Mouse (Mus musculus) erythroblast, embryonic 14.5 days (primary cell): ENCODE results near the gene Srbd1. TPM values are rescaled to one million over a fixed set of nuclear protein-coding genes. Genes with fewer than 3 reads are reported as not detected.

Experiments
- H3K27me3 ChIP-seq: 2 replicates; pipeline ENCODE4 v1.6.1; 2012; ENCODE audit warnings: inconsistent platforms; ENCODE audit not compliant: control insufficient read depth
- H3K36me3 ChIP-seq: 2 replicates; pipeline ENCODE4 v1.6.1; 2012; ENCODE audit warnings: mild to moderate bottlenecking, inconsistent platforms; ENCODE audit not compliant: control insufficient read depth
- H3K4me1 ChIP-seq: 2 replicates; pipeline ENCODE4 v1.6.1; 2012; ENCODE audit warnings: inconsistent platforms; ENCODE audit not compliant: control insufficient read depth
- H3K4me3 ChIP-seq: replicated peaks from 2 replicates; pipeline ENCODE3; 2012; ENCODE audit warnings: moderate library complexity, mild to moderate bottlenecking, inconsistent platforms
- H3K9me3 ChIP-seq: 2 replicates; pipeline ENCODE4 v1.6.1; 2012; ENCODE audit warnings: low read length, inconsistent platforms, mixed read lengths; ENCODE audit not compliant: control insufficient read depth
- GATA1 ChIP-seq: IDR thresholded peaks from 2 replicates; pipeline ENCODE4 v1.6.1; 2012; ENCODE audit warnings: low read length, inconsistent platforms, mixed read lengths
- TAL1 ChIP-seq: IDR thresholded peaks from 3 replicates; pipeline ENCODE4 v1.6.1; 2012; ENCODE audit warnings: low read length, inconsistent platforms, mixed read lengths
- polyA plus RNA-seq: library from polyadenylated mRNA; stranded (reverse); fragments of >175 nt; gene quantifications from 2 replicates; pipeline ENCODE4 v1.2.3, GENCODE M21; 2012

The Srbd1 gene
- polyA plus RNA-seq, 1 experiment = 0.67 TPM

- no peaks in the 10 kb centered on the region for H3K36me3 ChIP-seq
- no peak for TF ChIP-seq GATA1
- no peak for TF ChIP-seq TAL1
These were observed 5.9 kb upstream of the Srbd1 start for GRCm38 (mm10) chr17:86150867-86151348.

GRCm38 (mm10) chr17:86149726-86150125 lies 4.8 kb upstream of the Srbd1 start:
- Histone ChIP-seq H3K4me1 (peaks cover 12% of the 10 kb centered on the region), H3K27me3 (no peaks in the 10 kb centered on the region), H3K36me3 (no peaks in the 10 kb centered on the region), H3K4me3 (no peak overlapping the region), H3K9me3 (peaks cover 7% of the 10 kb centered on the region)
- TF ChIP-seq GATA1 = no peak
- no peak for TF ChIP-seq TAL1

More at GRCm38 (mm10) chr17:86150867-86151348, 5.9 kb upstream of the Srbd1 start:
- Histone ChIP-seq H3K27me3 (peaks cover under 1% of the 10 kb centered on the region; the same call in 1 of the 2 replicates), H3K9me3 (peaks cover 7% of the 10 kb centered on the region), H3K4me1 (peaks cover 5% of the 10 kb centered on the region), H3K4me3 (no peak overlapping the region)

GRCm38 (mm10) chr17:86144537-86145078 lies 367 bp downstream of the Srbd1 start:
- H3K4me1 ChIP-seq = peaks cover 31% of the 10 kb centered on the region
- no peaks in the 10 kb centered on the region for H3K9me3 ChIP-seq
- H3K36me3 ChIP-seq = peaks cover 29% of the 10 kb centered on the region
- peak overlapping the region; percentile 79 for H3K4me3 ChIP-seq
- no peaks in the 10 kb centered on the region for H3K27me3 ChIP-seq
- TF ChIP-seq GATA1 (no peak), TAL1 (no peak)

- H3K36me3 ChIP-seq = peaks cover 95% of the 10 kb centered on the region
- no peak overlapping the region for H3K4me3 ChIP-seq
- no peaks in the 10 kb centered on the region for H3K27me3 ChIP-seq
- no peak for TF ChIP-seq GATA1
- no peak for TF ChIP-seq TAL1
- H3K4me1 ChIP-seq = peaks cover 2% of the 10 kb centered on the region; the same call in 1 of the 2 replicates
- H3K9me3 ChIP-seq = no peaks in the 10 kb centered on the region
These were observed 9.1 kb downstream of the Srbd1 start for GRCm38 (mm10) chr17:86135835-86136234.

GRCm38 (mm10) chr17:86134461-86134860 lies 10.5 kb downstream of the Srbd1 start:
- no peaks in the 10 kb centered on the region for H3K27me3 ChIP-seq
- peaks cover 2% of the 10 kb centered on the region; the same call in 1 of the 2 replicates for H3K4me1 ChIP-seq
- H3K9me3 ChIP-seq = no peaks in the 10 kb centered on the region
- H3K4me3 ChIP-seq = no peak overlapping the region
- H3K36me3 ChIP-seq = peaks cover 95% of the 10 kb centered on the region
- no peak for TF ChIP-seq GATA1
- TF ChIP-seq TAL1 = no peak

- Histone ChIP-seq H3K27me3 (no peaks in the 10 kb centered on the region), H3K36me3 (peaks cover 93% of the 10 kb centered on the region), H3K9me3 (no peaks in the 10 kb centered on the region), H3K4me1 (peaks cover 2% of the 10 kb centered on the region; the same call in 1 of the 2 replicates), H3K4me3 (no peak overlapping the region)
- TF ChIP-seq GATA1 (no peak), TAL1 (no peak)
These were observed 12.4 kb downstream of the Srbd1 start for GRCm38 (mm10) chr17:86132534-86132933.

- H3K27me3 ChIP-seq = no peaks in the 10 kb centered on the region
- H3K4me1 ChIP-seq = no peaks in the 10 kb centered on the region
- peaks cover 85% of the 10 kb centered on the region for H3K36me3 ChIP-seq
- TF ChIP-seq TAL1 (no peak), GATA1 (no peak)
- no peaks in the 10 kb centered on the region for H3K9me3 ChIP-seq
- no peak overlapping the region for H3K4me3 ChIP-seq
These were observed 16.8 kb downstream of the Srbd1 start for GRCm38 (mm10) chr17:86128198-86128597.

- H3K4me3 ChIP-seq = no peak overlapping the region
- no peaks in the 10 kb centered on the region for H3K9me3 ChIP-seq
- no peaks in the 10 kb centered on the region for H3K27me3 ChIP-seq
- H3K4me1 ChIP-seq = no peaks in the 10 kb centered on the region
- no peak for TF ChIP-seq TAL1
- TF ChIP-seq GATA1 = no peak
- H3K36me3 ChIP-seq = peaks cover 85% of the 10 kb centered on the region
These were observed 19.1 kb downstream of the Srbd1 start for GRCm38 (mm10) chr17:86125908-86126307.

- H3K4me3 ChIP-seq = no peak overlapping the region
- no peaks in the 10 kb centered on the region for H3K4me1 ChIP-seq
- peaks cover 78% of the 10 kb centered on the region for H3K36me3 ChIP-seq
- no peak for TF ChIP-seq GATA1
- no peak for TF ChIP-seq TAL1
- H3K9me3 ChIP-seq = no peaks in the 10 kb centered on the region
- no peaks in the 10 kb centered on the region for H3K27me3 ChIP-seq
These were observed 21.8 kb downstream of the Srbd1 start for GRCm38 (mm10) chr17:86123146-86123545.

GRCm38 (mm10) chr17:86096875-86097274 lies 48.1 kb downstream of the Srbd1 start:
- no peaks in the 10 kb centered on the region for H3K9me3 ChIP-seq
- H3K27me3 ChIP-seq = no peaks in the 10 kb centered on the region
- TF ChIP-seq TAL1 (no peak), GATA1 (no peak)
- H3K4me1 ChIP-seq = peaks cover 23% of the 10 kb centered on the region
- H3K4me3 ChIP-seq = no peak overlapping the region
- H3K36me3 ChIP-seq = peaks cover 68% of the 10 kb centered on the region
